Comparison of ENCODE assay signal across 8 mouse cellular contexts in the genomic region with DNA sequence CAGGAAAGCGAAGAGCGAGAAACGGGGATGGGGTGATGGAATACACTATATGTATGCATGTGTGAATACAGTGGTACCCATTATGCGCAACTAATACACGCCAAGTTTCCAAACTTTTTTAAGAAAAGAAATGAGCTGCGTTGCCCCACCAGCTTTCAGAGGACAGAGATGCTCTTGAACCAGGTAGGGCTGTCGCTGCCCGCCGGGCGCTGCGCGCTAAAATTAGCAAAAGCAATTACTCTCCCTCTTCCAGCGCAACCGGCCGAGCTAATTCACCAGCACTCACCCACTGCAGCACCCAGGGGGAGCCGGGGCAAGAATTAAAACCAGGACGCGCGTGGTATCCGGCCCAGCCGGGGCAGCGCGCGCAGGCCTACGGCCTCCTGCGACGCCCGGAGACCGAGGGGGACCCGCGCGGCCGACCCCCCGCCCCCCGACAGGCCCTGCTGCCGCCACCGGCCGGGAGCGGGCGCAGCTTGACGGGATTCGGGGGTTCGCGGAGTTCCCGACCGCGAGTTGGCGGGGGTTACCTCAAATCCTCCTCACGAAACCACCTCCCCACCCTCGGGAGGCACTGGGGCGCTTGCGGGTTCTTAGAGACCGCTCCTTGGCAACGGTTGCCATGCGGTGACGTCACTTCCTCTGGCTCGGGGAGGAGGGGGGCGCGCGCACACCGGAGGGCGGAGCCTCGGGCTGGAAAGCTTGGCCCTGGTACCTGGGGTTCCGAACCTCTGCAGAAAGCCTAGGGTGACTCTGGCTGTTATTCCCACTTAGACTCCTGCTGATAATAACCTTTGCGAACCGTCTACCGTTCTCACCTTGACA. TPM values are rescaled to one million over a fixed set of nuclear protein-coding genes. Genes with fewer than 3 reads are reported as not detected.
A peak's percentile ranks its signal among the peaks of the same experiment; 100 is the strongest.
DNase-seq lines count a peak whose midpoint lies in the region; ATAC-seq and TF ChIP-seq lines count a peak whose summit lies in the region.

TSS of gene Ift81 (minus strand) at position 611 of the 825 bp plus-strand sequence.

- peak within 1 kb of the TSS; percentile 89 for H3K9ac ChIP-seq in forebrain, embryonic 13.5 days
- peak within 1 kb of the TSS; percentile 74 for H3K9ac ChIP-seq in neural tube, embryonic 15.5 days (replicated peaks)

- H3K4me1 ChIP-seq in E14TG2a.4 (replicated peaks; ENCODE audit: low read depth, low read length) = peaks cover 10% of the 10 kb centered on the region
- peaks cover 10% of the 10 kb centered on the region; the same call in 1 of the 2 replicates for H3K4me1 ChIP-seq in forebrain, embryonic 13.5 days
- peaks cover 29% of the 10 kb centered on the region for H3K4me1 ChIP-seq in neural tube, embryonic 15.5 days

- TF ChIP-seq CTCF in E14TG2a.4 (conservative IDR thresholded peaks at IDR 0.05; ENCODE audit: low read length) = no peak

- peak; percentile 96 for ATAC-seq in forebrain, embryonic 13.5 days
- ATAC-seq in neural tube, embryonic 15.5 days (ENCODE audit: low FRiP score) = peak; percentile 98

- WGBS in forebrain, embryonic 13.5 days = 2% methylated on average over 56 of the region's 67 CpGs
- WGBS in neural tube, embryonic 15.5 days = under 1% methylated on average over 67 of the region's 67 CpGs

- peak within 1 kb of the TSS; percentile 87 for H3K27ac ChIP-seq in forebrain, embryonic 13.5 days
- peak within 1 kb of the TSS; percentile 90 for H3K27ac ChIP-seq in neural tube, embryonic 15.5 days (replicated peaks)

- intact Hi-C loops in heart, postnatal 14 days (cut with DNase I) = no loop called here

- peak within 1 kb of the TSS; percentile 89 for H3K4me3 ChIP-seq in E14TG2a.4 (replicated peaks; ENCODE audit: low read length)
- H3K4me3 ChIP-seq in forebrain, embryonic 13.5 days = peak within 1 kb of the TSS; percentile 82
- peak within 1 kb of the TSS; percentile 68 for H3K4me3 ChIP-seq in neural tube, embryonic 15.5 days (replicated peaks)

- peak; percentile 85 for DNase-seq in c-Kit-positive CD71-positive TER-119-positive erythroid progenitor cells, embryonic 14.5 days (ENCODE audit: low spot score)
- peak; percentile 94 to 98 for DNase-seq in heart, postnatal 14 days
- peak; percentile 96 for DNase-seq in layer of hippocampus, adult 11-12 months (ENCODE audit: low spot score)
- DNase-seq in lung, adult 18-20 months = peak; percentile 93 to 96
- DNase-seq in testis, postnatal 14 days (ENCODE audit: low spot score) = peak; percentile 96

- H3K9me3 ChIP-seq in E14TG2a.4 (ENCODE audit: low read length) = no peaks in the 10 kb centered on the region
- no peaks in the 10 kb centered on the region for H3K9me3 ChIP-seq in forebrain, embryonic 13.5 days (replicated peaks)
- H3K9me3 ChIP-seq in neural tube, embryonic 15.5 days (replicated peaks) = no peaks in the 10 kb centered on the region

- H3K36me3 ChIP-seq in E14TG2a.4 (ENCODE audit: insufficient read depth, low read length) = 0 out of 2 replicates have a peak, but pooled peaks cover 3% of the 10 kb centered on the region
- peaks cover 9% of the 10 kb centered on the region; the same call in 1 of the 2 replicates for H3K36me3 ChIP-seq in forebrain, embryonic 13.5 days (ENCODE audit: poor library complexity, severe bottlenecking)
- H3K36me3 ChIP-seq in neural tube, embryonic 15.5 days = peaks cover 6% of the 10 kb centered on the region; the same call in 1 of the 2 replicates

- peaks cover 20% of the 10 kb centered on the region for H3K27me3 ChIP-seq in E14TG2a.4 (ENCODE audit: insufficient read depth, low read length)
- H3K27me3 ChIP-seq in forebrain, embryonic 13.5 days = no peaks in the 10 kb centered on the region
- H3K27me3 ChIP-seq in neural tube, embryonic 15.5 days (replicated peaks) = no peaks in the 10 kb centered on the region

- H3K4me2 ChIP-seq in forebrain, embryonic 13.5 days = peak within 1 kb of the TSS; percentile 78
- peak within 1 kb of the TSS; percentile 72 for H3K4me2 ChIP-seq in neural tube, embryonic 15.5 days

RNA-seq across cellular contexts. Expression of gene Ift81, which starts in this region (rescaled TPM):
- 63.2 and 69.7 TPM in 2 replicates for polyA plus RNA-seq in forebrain, embryonic 13.5 days (2015; fragmentation: Nextera tagmentation; extraction: Ambion mirVana)
- total RNA-seq in heart, postnatal 14 days (2021) = 10 to 100 TPM; 49.4 to 58.5 TPM
- 59.2 and 60.6 TPM in 2 replicates for polyA plus RNA-seq in neural tube, embryonic 15.5 days (2015; fragmentation: Nextera tagmentation; extraction: Ambion mirVana)

Comparison
In these comparisons a context has a peak if more than half of its experiments do, and no peak if none do; other contexts are left out.
1. Peak in every context shown above with its lines: DNase-seq, ATAC-seq, H3K4me3 ChIP-seq and H3K27ac ChIP-seq.